Mouse (Mus musculus): ENCODE measurements around the gene Spaca3. TPM values are rescaled to one million over a fixed set of nuclear protein-coding genes. Genes with fewer than 3 reads are reported as not detected.

Spaca3 gene
- total RNA-seq, 2 experiments from 2014 or later = not detected

Other genes with a start within 250 kb of the Spaca3 start
- 10 to 100 TPM; 17.4 to 18.5 TPM for gene Myo1d, start 78.3 kb upstream of the Spaca3 start, total RNA-seq (2021)
- gene Tmem98, start 48.2 kb upstream of the Spaca3 start, total RNA-seq (2021) = 10 to 100 TPM; 50.9 to 53.6 TPM

Data from heart, postnatal 4 days (tissue).